Mouse (Mus musculus): Measurements from ENCODE around the gene Nat8l. TPM values are rescaled to one million over a fixed set of nuclear protein-coding genes. Genes with fewer than 3 reads are reported as not detected.

Gene Nat8l
- polyA plus RNA-seq, 1 experiment from 2014 or later: 3.8 TPM

DNA sequence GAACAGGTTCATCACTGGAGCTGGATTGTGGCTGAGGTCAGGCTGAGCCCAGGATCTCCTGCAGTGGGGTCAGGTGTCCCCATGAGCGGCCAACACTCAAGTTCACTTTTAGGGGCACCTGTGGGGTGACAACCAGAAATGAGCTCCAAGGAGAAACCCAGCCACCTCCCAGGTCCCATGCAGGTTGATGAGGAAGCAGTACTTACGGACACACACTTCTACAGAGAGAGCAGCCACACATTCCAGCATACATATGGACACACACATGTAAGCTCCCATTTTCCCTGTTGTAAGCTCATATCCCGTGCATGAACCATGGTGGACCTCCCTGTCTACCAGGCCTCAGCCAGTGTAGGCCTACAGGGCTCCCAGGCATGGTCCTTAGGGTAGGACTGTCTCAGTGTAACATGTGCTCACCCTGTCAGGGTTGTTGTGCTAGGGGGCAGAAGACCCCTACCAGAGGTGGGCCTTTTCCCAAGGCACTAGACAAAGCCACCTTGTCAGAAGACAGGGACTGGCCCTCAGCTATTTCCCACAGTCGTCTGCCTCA is 11.7 kb downstream of the Nat8l start:
- Histone ChIP-seq H3K27ac (no peak overlapping the region), H3K9me3 (no peaks in the 10 kb centered on the region), H3K4me3 (replicated peaks) (no peak overlapping the region), H3K36me3 (0 out of 2 replicates have a peak, but pooled peaks cover 3% of the 10 kb centered on the region), H3K4me2 (replicated peaks) (no peak overlapping the region), H3K27me3 (no peaks in the 10 kb centered on the region), H3K9ac (replicated peaks) (no peak overlapping the region), H3K4me1 (replicated peaks) (no peaks in the 10 kb centered on the region)
- 83% methylated on average over 4 of the region's 4 CpGs for WGBS
- ATAC-seq: no peak

DNA sequence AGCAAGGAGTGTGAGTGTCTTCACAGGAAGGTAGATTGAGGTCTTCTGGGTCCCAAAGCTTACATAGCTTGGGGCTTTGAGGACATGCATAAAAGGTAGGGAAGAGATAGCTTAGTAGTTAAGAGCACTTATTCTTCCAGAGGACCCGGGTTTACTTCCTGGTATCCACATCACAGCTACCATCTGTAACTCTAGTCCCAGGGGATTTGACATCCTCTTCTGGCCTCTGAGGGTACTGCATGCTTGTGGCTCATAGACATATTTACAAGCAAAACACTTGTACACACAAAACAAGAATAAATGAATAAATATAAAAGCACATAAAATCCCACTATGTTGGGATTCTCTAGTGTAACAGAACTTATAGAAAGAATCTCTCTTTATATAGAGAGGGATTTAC is 18.9 kb downstream of the Nat8l start:
- no peaks in the 10 kb centered on the region for H3K4me1 ChIP-seq (replicated peaks)
- H3K4me2 ChIP-seq (replicated peaks): no peak overlapping the region
- WGBS: 79% methylated on average over 1 of the region's 1 CpGs
- no peaks in the 10 kb centered on the region for H3K36me3 ChIP-seq
- H3K27ac ChIP-seq: no peak overlapping the region
- H3K27me3 ChIP-seq: no peaks in the 10 kb centered on the region
- H3K9ac ChIP-seq (replicated peaks): no peak overlapping the region
- ATAC-seq: no peak
- H3K9me3 ChIP-seq: no peaks in the 10 kb centered on the region
- H3K4me3 ChIP-seq (replicated peaks): no peak overlapping the region

DNA sequence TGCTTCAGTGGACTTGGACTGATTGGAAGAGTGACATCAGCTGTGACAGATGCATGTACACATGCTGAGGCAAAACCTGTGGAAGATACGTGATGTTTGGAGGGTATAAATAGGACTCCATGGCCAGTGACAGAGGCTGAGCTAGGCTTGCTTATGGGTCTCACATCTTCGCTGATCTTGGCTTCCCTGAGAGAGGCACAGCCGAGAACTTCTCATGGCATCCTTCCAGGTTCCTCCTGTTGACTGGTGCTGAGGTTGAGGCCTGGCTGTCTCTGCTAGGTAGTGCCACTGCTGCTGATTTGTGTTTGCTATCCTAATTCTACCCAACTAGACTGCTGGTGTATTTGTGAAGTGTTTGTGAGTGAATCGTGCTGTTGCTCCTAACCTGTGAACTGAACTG is 23.2 kb downstream of the Nat8l start:
- Histone ChIP-seq H3K9ac (replicated peaks) (no peak overlapping the region), H3K36me3 (no peaks in the 10 kb centered on the region), H3K27me3 (no peaks in the 10 kb centered on the region), H3K27ac (no peak overlapping the region), H3K4me2 (replicated peaks) (no peak overlapping the region), H3K9me3 (no peaks in the 10 kb centered on the region), H3K4me3 (replicated peaks) (no peak overlapping the region), H3K4me1 (replicated peaks) (no peaks in the 10 kb centered on the region)
- ATAC-seq: no peak
- WGBS: 89% methylated on average over 4 of the region's 4 CpGs

DNA sequence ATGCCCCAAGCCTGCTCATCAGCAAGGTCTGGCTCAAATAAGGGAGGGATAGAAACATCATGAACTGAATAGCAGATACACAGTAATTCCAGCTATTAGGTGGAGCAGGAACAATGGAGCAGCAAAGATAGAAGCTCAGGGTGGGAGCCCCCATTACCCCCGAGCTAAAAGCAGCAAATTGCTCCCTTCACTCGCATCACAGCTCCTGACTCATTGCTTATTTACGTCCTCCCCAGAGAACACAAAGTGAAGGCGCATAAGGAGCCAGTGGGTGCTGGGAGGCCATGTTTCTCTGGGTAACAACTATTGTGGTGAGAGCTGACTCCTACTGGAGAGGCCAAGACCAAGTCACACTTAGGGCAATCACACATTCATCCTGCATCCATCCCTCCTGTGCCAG is 34.3 kb downstream of the Nat8l start:
- Histone ChIP-seq H3K4me1 (replicated peaks) (peaks cover 5% of the 10 kb centered on the region; the same call in 1 of the 2 replicates), H3K9ac (replicated peaks) (no peak overlapping the region), H3K27me3 (no peaks in the 10 kb centered on the region), H3K4me2 (replicated peaks) (no peak overlapping the region), H3K9me3 (no peaks in the 10 kb centered on the region), H3K36me3 (no peaks in the 10 kb centered on the region), H3K4me3 (replicated peaks) (no peak overlapping the region), H3K27ac (no peak overlapping the region)
- ATAC-seq: no peak
- 78% methylated on average over 4 of the region's 4 CpGs for WGBS

DNA sequence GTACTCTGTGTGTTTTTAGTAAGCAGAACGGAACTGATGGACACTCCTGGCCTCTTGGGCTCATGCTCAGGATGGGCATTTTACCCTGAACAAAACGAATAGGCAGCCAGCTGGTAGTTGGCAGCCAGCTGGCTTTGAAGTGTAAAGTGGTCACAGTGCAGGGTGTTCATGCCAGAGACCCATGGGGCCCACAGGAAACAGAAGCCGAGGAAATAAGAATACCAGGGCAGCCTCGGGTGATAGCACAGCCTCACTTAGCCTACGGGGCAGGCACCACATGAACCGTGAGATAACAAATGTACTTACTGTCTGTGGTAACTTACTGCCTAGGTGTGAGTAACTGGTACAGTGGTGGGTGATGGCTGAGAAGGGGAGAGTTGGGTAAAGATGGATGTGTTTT is 35.2 kb downstream of the Nat8l start:
- Histone ChIP-seq H3K27ac (no peak overlapping the region), H3K4me1 (replicated peaks) (peaks cover 5% of the 10 kb centered on the region; the same call in 1 of the 2 replicates), H3K4me3 (replicated peaks) (no peak overlapping the region), H3K9ac (replicated peaks) (no peak overlapping the region), H3K9me3 (no peaks in the 10 kb centered on the region), H3K27me3 (no peaks in the 10 kb centered on the region), H3K36me3 (no peaks in the 10 kb centered on the region), H3K4me2 (replicated peaks) (no peak overlapping the region)
- WGBS: 71% methylated on average over 6 of the region's 6 CpGs
- ATAC-seq: no peak

DNA sequence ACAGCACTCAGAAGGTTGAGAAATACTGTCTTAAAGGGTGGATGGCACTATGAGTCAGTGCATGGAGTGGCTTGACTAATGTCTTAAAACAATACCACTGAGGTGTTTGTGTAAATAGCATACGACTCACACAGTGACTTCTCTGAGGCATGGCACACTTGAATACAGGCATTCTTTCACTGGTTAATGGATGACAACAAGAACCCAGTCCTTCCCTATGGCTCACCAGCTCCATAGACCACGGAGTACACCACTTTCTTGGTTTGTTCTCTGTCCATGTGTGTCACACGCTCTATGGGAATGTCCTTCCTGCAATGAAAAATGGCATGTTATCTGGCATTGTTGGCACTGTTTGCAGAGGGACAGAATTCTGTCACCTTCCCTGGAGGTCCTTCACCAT is 36.7 kb downstream of the Nat8l start:
- WGBS: 74% methylated on average over 3 of the region's 3 CpGs
- H3K4me1 ChIP-seq (replicated peaks): peaks cover 5% of the 10 kb centered on the region; the same call in 1 of the 2 replicates
- no peaks in the 10 kb centered on the region for H3K9me3 ChIP-seq
- no peaks in the 10 kb centered on the region for H3K36me3 ChIP-seq
- no peak overlapping the region for H3K4me2 ChIP-seq (replicated peaks)
- no peak overlapping the region for H3K4me3 ChIP-seq (replicated peaks)
- H3K27ac ChIP-seq: no peak overlapping the region
- no peak overlapping the region for H3K9ac ChIP-seq (replicated peaks)
- no peaks in the 10 kb centered on the region for H3K27me3 ChIP-seq
- no peak for ATAC-seq

Other genes with a start within 250 kb of the Nat8l start
- gene Letm1, start 213.2 kb upstream of the Nat8l start, polyA plus RNA-seq (2015; fragmentation: Nextera tagmentation; extraction: Ambion mirVana): 52.3 and 58.7 TPM in 2 replicates
- gene Nsd2, start 175.3 kb upstream of the Nat8l start, polyA plus RNA-seq (2015; fragmentation: Nextera tagmentation; extraction: Ambion mirVana): 83.3 and 87.2 TPM in 2 replicates
- 47.7 and 49.9 TPM in 2 replicates for gene Nelfa, start 59.6 kb upstream of the Nat8l start, polyA plus RNA-seq (2015; fragmentation: Nextera tagmentation; extraction: Ambion mirVana)
- 563 and 613 TPM in 2 replicates for gene Gm1673, start 12.6 kb upstream of the Nat8l start, polyA plus RNA-seq (2015; fragmentation: Nextera tagmentation; extraction: Ambion mirVana)
- 0.66 and 0.89 TPM in 2 replicates for gene Poln, start 173.5 kb downstream of the Nat8l start, polyA plus RNA-seq (2015; fragmentation: Nextera tagmentation; extraction: Ambion mirVana)
- 21.9 and 24.5 TPM in 2 replicates for gene Haus3, start 173.5 kb downstream of the Nat8l start, polyA plus RNA-seq (2015; fragmentation: Nextera tagmentation; extraction: Ambion mirVana)
- 32.8 and 34.9 TPM in 2 replicates for gene Mxd4, start 191.7 kb downstream of the Nat8l start, polyA plus RNA-seq (2015; fragmentation: Nextera tagmentation; extraction: Ambion mirVana)